Mouse (Mus musculus): Measurements from ENCODE around the gene Ggct.

Gene Ggct

DNA sequence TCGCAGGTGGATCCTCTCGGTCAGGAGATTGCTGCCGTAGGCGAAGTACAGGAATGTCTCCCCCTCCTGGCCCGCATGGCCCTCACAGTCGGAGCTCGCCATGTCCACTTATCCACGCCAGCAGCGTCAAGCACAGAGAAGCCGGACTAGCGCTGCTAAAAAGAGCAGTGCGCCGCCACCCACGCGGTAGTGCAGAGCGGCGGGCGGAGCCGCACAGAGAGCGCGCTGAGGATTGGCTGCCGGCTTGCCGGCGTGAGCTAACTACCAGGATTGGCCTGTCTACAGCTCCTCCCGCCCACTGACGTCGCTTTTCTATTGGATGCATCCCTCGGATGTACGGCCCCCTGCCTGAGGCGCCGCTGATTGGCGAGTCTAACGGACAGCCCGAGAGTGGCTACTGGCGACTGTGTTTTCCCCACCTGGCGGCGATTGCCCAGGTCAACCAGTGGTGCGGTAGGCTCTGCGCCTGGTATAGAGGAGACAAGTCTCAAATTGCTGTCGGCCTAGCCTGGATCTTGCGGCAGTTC lies at the start of gene Ggct:
Gene Ggct, minus strand, starts transcription at position 217 of the 527 bp plus-strand sequence.
- DNase-seq (ENCODE audit: low spot score in 2 of 2): peak; percentile 94 to 95

DNA sequence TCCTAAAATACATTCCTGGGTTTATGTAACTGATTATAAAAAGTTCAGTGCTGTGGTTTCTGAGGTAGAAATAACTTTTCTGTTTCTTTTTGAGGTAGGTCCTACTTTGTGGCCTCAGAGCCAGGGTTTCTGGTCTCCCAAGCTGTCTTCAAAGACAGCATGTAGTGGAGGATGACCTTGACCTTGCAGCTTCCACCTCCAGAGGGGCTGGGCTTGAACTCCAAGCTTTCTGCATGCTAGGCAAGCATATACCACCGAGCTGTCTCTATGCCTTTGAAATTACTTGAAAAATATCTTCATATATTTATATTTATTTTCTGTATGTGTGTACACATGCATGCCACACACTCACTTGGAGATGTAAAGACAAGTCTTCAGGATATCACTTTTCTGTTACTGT lies 47.3 kb upstream of the Ggct start:
- DNase-seq (ENCODE audit: low spot score in 2 of 2): no peak

DNA sequence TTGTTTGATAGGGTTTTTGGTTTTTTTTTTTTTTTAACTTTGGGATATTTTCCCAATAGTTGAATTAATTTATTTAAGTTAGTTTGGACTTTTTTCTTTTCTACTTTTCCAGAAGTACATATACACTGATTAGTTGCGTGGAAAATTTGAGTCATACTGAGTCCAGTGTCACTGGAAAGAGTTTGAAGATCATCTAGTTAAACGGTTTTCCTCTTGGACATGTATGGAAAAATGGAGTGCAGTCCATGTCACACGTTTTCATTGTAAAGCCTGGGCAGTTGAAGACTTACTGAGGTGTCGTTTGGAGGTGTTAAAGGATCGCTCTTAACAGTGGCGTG lies 46.7 kb upstream of the Ggct start:
- DNase-seq (ENCODE audit: low spot score in 2 of 2): no peak

DNA sequence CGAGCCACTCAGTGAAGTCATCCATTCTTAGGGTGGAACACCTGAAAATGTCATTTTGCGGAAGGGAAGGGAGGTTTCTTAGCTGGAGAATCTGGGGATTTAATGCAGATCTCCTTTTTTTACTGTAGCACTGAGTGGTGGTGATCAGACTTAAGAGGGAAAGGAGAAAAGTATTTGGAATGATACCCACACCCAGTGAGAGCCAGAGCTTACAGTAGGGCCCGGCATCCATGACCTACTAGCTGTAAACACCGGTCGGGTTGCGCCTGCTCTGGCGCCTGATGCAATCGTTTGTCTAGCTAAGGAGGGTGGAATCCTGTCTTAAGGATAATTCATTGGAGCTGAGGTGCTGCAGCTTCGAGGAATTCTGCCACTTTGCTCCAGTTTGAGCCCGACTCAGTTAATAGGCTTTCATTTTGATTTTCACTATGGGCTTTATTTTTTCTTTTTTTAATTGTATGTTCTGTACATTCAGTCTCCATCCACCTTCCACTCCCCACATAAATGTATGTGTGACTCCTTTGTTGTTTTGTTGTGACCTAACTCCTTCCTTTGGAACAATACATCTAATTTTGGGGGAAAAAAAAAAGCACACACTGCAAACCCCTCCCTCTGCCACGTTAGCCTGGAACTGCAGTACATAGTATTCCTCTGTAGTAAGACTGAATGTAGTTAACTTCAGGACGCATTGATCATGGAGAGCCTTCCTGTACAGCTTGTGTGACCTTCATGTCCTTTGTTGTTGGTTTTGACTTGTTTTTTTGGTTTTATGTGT lies 46.1 kb upstream of the Ggct start:
- DNase-seq (ENCODE audit: low spot score in 2 of 2): no peak

DNA sequence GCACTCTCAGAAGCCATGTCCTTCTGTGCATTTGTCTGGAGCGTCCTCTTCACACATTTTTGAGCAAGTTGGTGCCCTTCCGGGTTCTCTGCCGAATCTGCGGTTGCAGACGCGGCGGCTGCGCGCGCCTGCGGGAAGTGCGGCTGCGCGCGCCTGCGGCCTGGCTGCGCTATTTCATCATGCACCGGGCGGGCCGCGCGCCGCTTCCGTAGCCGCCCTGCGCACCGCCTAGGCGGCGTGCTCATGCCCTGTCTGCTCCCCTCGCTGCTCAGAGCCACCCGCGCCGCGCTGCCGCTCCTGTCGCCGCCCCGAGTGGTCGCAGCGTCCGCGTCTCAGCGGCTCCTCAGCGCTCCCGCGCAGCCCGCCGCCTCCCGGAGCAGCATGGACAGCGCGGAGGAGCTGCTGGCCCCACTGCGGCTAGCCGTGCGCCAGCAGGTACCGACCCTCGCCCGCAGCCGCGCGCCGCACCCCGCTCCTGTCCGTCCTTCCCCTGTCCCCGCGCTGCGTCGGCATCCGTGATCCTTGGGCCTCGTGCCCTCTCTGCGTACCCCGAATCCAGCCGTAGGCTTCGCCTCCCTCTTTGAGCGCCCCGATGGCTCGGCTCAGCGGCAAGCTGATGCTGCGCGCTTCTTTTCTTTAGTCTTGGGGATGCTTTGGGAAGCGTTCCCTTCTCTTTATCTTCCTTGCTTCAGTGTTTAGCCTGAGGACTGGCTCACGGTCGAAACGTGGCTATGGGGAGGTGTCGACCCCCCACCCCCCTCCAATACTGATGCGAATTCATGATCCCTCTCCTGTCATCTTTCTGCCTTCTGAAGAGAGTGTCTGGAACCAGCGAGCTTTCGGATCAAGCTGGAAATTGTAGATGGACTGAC lies 45.3 kb upstream of the Ggct start, which contains the start of gene Gars:
Gene Gars, plus strand, starts transcription at position 209 of the 872 bp plus-strand sequence.
- DNase-seq (ENCODE audit: low spot score in 2 of 2): peak; percentile 74 to 86

DNA sequence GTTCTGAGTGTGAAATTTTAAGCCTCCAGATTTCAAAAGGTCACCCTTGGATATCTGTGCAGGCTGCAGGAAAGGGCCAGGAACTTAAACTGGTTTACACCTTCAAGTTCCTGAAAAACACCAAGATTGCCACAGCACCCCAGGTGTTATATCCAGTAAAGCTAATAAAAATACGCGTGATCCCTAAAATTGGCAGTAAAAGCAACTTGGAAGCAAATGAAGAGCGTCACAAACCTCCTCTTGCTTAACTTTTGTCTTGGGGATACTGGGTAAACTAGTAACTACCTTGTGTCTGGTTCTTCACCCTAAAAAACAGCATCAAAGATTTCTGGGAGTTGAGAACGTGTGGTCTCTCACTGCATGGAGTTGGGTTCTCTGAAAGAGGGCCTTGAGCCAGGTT lies 44.0 kb upstream of the Ggct start:
- no peak for DNase-seq (ENCODE audit: low spot score in 2 of 2)

DNA sequence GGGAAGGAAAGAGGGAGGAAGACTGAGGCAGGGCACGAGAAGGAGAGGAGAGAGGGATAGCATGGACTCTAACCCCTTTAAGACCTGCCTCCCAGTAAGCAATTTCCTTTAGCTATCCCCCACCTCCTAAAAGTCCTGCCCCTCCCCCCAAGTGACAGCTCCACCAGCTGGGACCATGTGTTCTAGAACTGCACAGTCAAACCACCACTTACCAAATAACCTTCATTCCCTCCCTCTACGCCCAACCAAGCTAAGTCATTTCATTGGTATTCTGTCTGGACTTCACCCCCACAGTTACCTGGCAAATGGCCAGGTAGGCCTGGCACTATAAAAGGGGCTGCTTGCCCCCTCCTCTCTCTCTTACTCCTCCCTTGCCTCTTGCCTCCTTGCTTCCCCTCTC lies 34.9 kb upstream of the Ggct start:
- no peak for DNase-seq (ENCODE audit: low spot score in 2 of 2)

DNA sequence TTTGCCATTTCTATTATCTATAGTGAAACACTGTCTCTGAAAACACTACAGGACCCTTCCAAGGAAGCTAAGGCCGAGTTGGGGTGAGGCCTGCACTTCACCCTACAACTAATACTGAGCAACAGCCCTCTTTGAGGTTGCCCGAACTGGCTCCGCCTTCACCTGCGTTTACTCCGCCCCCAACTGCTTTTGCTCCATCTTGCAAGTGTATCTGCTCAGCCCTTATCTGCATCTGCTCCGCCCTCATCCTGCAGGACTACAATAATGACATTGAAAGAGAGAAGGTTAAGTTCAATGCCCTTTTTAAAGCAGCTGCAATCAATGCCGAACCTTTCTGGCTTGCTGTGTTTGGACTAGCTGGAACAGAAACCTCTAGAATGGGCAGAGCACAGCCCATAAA lies 29.1 kb upstream of the Ggct start:
- no peak for DNase-seq (ENCODE audit: low spot score in 2 of 2)

DNA sequence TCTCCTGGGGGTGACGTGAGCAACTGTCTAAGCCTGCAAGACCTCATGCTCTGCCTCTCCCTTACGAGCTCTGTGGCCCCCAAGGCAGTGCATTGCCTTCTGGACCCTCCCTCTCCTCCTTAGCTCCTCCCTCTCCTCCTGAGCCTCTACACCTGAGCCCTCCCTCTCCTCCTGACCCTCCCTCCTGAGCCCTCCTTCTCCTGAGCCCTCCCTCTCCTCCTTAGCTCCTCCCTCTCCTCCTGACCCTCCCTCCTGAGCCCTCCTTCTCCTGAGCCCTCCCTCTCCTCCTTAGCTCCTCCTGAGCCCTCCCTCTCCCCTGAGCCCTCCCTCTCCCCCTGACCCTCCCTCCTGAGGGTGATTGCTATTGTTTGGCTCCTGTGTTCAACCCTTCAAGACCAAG lies 25.7 kb upstream of the Ggct start:
- no peak for DNase-seq (ENCODE audit: low spot score in 2 of 2)

DNA sequence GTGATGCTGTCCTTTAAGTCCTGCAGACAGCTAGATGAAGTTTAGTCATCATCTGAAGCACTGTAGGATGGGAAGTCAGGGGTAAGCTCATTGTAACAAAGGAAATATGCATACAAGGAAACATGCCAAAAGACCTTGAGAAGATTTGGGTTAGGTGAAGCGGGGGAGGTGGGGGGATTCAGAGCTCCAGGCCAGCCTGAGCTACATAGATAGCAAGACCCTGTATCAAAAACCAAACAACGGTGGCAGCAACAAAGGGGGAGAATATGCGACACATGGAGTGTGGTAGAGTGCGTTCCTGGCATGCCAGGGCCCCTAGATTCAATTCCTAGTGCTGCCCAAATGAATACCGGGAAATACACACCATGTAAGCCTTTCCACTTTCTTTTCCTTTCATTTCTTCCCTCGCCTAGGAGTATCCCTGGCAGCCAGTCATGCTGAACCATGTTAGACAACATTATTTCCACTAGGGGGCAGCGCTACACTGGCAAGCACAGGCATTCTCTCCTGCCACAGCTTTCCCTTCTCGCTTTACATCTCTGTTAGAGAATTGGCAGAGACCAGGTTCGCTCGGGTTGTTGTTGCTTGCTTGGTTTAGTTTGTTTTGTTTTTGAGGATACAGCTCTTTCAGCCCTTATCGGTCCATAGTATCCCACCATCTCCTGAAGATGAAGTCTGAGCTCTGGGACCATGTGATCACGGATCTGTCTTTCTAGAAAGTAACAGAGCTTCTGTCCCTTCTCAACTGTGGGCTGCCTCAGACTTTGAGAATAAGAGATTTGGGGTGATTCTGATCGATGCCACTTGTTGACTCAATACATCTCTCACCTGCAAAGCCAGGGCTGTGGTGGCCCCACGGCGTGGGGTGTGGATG lies 24.2 kb upstream of the Ggct start:
- DNase-seq (ENCODE audit: low spot score in 2 of 2): peak; percentile 40 to 42

DNA sequence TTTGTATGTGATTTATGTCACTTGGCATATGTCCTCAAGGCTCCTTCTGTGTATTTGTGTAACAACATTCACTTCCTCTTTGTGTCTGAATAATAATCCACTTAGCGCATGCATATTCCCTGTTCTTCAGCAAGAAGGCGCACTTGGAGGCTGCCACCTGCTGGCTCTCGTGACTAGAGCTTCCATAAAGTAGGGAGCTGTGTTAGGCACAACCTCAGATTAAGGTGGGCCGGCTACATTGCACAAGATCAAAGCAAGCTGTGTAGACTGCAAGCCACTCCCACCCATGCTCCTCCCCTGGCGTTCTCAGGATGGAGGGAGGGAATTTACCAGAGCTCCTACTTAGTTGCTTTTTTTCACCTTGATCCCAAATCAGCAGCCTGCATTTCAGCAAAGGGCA lies 23.5 kb upstream of the Ggct start:
- DNase-seq (ENCODE audit: low spot score in 2 of 2): no peak

DNA sequence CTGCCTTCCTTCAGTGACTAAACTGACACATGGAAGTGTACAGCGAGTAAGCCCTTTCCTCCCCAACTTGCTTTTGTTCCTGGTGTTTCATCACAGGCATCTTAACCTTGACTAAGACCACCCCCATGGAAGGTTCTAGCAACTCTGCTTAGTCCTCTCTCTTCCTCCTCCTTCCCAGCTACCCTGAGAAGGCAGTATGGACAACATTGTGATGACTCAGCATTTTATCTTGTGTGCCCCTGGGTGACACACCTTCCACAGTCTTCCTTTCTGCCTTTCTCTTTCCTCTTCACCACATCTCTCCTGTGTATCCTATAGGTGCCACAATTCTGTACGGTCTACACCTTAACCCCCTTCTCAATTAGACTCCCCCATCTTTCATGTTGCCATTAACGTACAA lies 21.4 kb upstream of the Ggct start:
- DNase-seq (ENCODE audit: low spot score in 2 of 2): no peak

DNA sequence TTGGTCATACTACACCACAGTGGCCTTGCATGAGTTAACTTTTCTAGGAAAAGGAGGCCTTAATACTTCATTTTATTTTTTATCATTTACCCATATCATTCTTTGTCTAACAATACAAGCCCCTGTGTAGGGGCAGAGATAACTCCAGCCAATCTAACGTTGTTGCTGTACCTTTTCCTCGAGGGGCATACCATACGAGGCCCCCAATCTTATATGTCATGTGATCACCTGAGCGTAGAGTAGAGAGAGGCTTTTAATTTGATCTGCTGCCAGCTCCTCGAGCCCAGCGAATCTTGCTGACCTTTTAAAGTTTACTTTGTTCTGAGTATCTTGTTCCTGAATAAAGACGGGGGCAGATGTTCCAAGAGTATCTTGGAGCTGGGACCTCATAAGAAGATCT lies 19.8 kb upstream of the Ggct start:
- DNase-seq (ENCODE audit: low spot score in 2 of 2): no peak

DNA sequence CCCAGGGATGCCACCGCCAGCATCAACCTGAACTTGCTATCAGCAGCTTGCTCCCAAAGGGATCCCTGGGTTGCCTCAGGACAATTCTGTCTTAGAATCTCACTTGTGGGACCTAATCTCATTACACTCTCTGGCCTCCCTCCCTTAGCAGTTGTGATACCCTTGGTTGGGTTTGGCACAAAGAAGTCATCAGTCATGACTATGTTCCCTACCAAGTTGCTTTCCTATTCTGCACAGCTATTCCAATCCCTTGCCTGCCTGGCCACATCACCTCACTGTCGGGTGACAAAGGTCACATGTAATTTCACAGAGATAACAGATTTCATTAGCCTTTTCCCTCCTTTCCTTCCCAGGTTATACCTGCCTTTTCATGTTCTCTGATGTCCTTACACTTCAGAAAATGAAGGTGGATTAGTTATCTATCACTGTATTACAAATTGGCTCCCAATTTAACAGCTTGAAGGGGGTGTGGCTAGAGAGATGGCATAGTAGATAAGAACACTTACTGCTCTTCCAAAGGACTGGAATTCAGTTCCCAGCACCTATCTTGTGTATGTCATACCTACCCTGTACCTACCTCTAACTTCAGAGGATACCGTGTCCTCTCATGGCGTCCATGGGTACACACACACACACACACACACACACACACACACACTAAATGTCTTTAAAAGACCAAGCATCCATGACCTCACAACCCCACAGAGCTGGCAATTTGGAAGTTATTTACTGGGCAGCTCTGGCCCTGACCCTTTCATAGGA lies 17.8 kb upstream of the Ggct start:
- DNase-seq (ENCODE audit: low spot score in 2 of 2): no peak

DNA sequence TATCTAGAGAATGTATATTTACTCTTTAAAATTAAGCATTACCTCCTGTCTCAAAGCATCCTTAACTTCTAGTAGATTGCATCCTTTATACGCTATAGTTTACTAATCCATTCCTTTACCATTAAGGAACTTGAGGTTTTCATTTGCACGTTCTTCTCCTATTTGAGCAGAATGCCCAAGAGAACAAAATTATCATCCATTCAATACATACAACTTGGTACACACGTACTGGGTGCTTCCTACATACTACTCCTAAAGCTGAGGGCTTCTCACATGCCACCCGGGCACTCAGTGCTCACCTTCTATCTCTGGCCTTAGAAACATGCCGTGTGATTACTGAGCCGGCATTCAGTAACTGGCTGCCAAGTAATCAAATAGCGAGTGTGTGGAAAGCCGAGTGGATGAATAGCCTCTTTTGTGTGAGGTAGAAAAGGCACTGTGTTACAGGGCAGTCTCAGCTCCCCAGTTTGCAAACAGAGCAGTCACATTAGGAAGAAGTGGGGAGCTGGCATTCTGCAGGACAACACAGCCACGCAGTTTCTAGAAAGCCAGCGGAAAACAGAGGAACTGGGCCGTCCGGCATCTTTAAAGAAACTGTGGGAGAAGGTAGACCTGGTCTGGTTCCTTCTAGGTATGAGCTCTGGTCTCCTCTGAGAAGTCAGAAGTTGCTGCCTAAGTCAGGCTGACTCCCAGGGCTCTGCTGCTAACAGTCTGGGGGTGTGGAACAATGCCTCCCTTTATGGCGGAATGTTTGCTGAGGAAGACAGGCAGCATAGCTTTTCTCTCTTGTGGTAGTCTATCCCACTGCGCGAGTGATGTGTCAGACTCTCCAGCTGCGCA lies 16.9 kb upstream of the Ggct start:
- no peak for DNase-seq (ENCODE audit: low spot score in 2 of 2)

DNA sequence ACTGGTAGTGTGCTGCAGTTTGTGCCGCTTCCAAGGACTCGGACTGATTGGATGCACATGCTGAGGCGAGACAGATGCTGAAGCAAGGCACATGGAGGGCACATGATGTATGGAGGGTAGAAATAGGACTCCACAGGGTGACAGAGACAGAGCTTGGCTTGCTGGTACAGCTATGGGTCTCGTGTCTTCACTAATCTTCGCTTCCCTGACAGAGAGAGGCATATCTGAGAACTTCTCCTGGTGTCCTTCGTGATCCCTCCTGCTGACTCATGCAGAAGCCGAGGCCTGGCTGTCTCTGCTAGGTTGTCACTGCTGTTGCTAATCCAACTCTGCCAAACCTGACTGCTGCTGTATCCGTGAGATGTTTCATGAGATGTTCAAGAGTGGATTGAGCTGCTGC lies 15.7 kb upstream of the Ggct start:
- no peak for DNase-seq (ENCODE audit: low spot score in 2 of 2)

DNA sequence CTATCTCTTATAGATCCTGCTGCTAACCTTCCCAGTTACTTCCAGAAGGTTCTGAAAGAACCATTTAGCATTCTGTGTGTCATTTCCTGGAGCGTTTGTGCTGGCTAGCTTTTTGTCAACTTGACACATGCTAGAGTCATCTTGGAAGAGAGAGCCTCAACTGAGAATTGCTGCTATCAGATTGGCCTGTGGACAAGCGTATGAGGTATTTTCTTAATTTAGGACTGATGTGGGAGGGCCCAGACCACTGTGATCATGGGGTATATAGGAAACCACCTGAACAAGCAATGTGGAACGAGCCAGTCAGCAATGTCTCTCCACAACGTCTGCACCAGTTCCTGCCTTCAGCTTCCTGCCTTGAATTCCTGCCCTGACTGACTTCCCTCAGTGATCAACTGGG lies 10.8 kb upstream of the Ggct start:
- DNase-seq (ENCODE audit: low spot score in 2 of 2): no peak

DNA sequence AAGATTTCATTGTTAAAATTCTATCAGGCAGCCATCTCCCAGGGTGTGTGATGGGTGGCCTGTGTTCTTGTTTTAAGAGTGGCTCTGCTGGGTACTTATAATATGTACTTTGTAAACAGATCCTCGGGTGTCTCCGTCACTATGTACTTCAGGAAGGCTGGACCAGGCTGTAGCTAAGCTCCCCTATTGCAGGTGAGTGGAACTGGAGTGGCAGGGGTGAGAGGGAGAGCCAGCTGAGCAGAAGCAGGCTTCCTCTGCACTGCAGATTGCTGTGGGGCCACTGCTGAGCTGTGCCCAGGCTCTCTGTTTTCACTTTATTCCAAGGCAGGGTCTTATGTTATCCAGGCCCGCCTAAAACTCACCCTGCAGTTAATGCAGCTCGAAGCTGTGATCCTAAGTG lies 9.7 kb upstream of the Ggct start:
- no peak for DNase-seq (ENCODE audit: low spot score in 2 of 2)

DNA sequence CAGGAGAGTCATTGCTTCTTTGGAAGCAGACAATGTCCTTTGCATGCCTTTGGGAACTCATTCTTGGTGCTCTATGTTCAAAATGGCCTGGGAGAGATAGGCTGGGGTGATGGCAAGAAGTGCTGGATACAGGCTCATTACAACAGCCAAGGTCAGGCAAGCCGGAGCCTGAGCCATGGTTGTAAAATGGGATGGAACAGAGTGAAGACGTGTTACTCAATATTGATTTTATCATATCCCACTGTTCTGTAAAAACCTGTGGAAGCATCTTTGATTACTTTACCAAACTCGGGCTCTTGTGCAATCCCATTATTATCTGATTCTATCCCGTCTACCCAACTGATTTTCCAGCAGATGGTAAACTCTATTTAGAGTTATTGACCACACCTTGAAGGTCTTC lies 8.6 kb upstream of the Ggct start:
- DNase-seq (ENCODE audit: low spot score in 2 of 2): no peak

DNA sequence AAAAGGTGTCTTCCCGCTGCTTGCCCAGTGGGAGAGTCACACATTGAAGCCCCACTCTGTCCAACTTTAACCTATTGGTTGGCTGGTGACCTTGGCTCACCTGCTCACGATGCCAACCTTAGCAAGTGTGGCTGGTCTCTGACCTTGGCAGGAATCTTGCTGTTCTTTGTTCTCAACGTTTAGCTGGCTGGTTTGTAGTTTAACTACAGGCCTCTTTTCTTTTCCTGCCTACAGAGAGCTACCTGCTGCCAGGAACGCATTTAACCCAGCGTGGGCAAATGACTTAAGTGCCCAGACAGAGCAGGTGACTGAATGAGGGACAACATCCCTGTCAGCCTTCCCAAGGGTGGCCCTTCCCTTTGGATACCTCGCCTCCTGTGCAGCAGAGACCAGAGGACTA lies 5.0 kb upstream of the Ggct start:
- DNase-seq (ENCODE audit: low spot score in 2 of 2): no peak

Data from natural killer cell, adult 2 months (primary cell).